Mouse (Mus musculus): ENCODE measurements around the gene Rcvrn. TPM values are rescaled to one million over a fixed set of nuclear protein-coding genes. Genes with fewer than 3 reads are reported as not detected.

Rcvrn gene
- 1 to 10 TPM; 1.1 TPM for total RNA-seq (2021)

DNA sequence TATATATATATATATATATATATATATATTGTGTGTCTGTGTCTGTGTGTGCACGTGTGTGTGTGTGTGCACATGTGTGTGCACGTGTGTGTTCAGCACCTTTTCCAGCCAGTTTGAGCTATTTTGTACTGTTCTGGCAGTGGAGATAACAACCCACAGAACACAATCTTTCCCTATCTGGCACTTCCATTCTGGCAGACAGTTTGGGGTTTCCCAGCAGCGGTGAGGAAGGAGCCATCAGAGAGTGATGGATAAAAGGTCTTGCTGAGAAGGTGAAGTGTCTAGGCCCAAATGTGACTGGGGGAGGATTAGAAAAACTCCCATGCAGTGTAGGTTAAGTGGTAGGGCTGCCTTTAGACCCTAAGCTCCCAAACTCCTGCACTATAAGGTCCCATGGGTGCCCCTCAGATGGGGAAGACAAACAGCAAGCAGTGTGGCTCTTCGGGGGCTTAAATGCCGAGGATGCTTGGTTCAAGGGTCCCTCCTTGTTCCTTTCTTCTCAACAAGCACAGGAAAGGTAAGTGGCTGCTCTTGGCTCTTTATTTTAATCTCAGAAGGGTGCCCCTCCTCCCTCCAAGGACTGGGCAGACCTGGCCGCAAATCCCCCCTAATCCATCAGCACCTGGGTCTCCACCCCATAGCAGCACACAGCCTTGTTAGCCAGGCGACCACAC is at the start of gene Rcvrn:
Rcvrn (plus strand) TSS at position 624 of the 674 bp plus-strand sequence.
- DNase-seq (ENCODE audit: low spot score in 2 of 2), result no peak
- intact Hi-C loops (cut with DNase I), result no loop called here

GRCm38 (mm10) chr11:67647745-67648144 is 47.4 kb upstream of the Rcvrn start:
- DNase-seq (ENCODE audit: low spot score in 2 of 2), result peak; percentile 74 to 77
- intact Hi-C loops (cut with DNase I), result loop anchor here (2.0 to 10.0 kb wide), 4 partner anchors 45 to 533 kb away; no protein-coding TSS in a partner anchor

DNA sequence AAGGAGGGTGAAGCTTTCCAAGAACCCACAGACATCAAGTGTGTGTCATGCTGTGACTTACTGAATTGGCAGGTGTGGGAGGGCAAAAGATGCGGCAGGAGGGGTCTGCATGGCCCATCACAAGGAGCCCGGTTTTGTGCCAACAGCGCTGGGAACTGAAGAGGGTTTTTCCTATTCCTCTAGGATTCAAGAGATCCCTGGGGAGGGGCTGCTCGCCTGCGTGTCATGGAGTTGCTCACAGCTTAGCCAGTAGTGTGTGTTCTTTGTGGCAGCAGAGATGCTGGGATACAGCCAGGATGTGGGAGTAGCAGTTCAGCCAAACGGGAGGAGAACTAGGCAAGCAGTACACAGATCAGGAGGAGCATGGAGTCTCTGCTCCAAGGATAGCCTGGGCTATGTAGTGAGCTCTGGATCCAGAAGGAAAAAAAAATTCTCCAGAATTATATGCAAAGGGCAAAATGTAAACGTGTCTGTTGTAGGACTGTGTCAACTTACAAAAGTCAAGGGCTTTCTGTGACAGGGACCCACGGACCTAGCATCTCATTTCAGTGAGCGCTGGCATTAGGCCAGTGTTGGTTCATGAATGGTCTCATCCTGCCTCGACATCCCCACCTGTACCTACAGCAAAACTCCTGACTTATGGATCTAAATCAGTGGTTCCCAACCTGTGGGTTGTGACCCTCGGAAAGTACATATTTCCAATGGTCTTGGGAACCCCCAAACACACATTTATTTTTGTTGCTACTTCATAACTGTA is 46.3 kb upstream of the Rcvrn start:
- peak; percentile 64 to 90 for DNase-seq (ENCODE audit: low spot score in 2 of 2)
- intact Hi-C loops (cut with DNase I), result loop anchor here (2.0 to 10.0 kb wide), 4 partner anchors 47 to 534 kb away; no protein-coding TSS in a partner anchor

DNA sequence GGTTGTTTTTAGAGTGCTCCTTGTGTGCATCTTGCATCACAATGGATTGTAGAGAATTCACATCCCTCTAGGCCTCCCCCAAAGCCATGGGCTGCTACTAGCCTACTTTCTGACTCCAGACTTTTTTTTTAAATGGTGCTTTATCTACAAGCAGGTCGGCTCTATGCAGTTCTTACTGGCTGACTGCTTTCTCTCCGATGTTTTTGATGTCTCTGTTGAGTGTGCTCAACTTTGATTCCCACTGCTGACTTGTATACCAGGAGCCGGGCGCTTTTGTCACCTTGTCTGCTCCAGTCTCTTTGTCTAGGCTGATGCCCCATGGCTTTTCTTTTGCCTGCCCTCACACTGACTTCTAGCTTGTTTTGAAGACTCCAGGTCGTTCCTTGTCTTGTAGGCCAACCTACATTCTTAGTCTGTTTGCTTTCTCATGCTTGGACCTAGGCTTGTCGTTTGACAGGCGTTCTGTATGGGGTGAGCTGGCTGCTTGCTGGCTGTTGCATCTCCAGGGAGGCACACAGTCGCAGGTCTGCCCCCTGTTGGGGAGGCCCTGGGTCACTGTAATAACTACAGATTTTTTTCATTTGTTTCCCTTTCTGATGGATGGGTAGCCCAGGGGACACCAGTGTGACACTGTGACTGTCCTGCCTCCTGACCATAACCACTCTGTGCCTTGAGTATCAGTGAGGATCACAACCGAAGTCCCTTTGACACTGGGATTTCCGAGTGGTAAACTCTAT is 45.0 kb upstream of the Rcvrn start:
- intact Hi-C loops (cut with DNase I), result loop anchor here (2.0 to 10.0 kb wide), 6 partner anchors 48 to 535 kb away; no protein-coding TSS in a partner anchor
- no peak for DNase-seq (ENCODE audit: low spot score in 2 of 2)

GRCm38 (mm10) chr11:67651731-67652130 is 43.4 kb upstream of the Rcvrn start:
- intact Hi-C loops (cut with DNase I), result loop anchor here (2.0 to 5.0 kb wide), 3 partner anchors 25 to 219 kb away; no protein-coding TSS in a partner anchor
- no peak for DNase-seq (ENCODE audit: low spot score in 2 of 2)

DNA sequence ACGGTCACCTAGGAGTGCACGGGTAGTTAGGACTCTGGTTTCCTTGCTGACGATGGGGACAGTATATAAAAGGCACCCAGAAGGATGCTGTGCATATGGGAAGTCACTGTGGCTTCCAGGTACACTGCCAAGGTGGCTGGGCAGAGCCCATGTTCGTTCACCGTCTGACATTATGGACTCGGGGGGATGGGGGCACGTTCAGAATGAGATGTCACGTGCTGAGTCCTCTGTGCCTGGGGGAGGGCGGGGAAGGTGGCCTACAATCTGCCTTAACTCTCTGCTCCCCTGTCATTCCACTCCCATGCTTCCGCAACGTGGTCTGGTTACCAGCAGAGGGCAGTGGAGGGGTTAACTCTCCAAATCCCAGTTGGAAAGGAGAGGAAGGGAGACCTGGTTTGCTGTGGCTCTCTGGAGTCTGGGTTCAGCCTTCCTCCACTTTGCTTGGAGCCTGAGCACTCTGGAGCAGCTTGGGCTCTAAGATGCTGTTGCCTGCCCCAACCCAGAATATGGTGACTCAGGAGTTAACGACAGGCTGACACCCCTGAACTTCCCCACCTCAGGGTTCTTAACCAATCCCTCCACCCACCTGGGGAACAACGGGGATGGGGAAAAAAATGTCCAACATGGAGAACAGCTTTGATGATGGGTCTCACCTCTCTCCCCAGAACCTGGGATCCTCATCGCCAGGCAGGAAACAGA is 42.8 kb upstream of the Rcvrn start:
- DNase-seq (ENCODE audit: low spot score in 2 of 2), result peak in 1 of 2 experiments; percentile 66
- intact Hi-C loops (cut with DNase I), result loop anchor here (2.0 to 5.0 kb wide), 3 partner anchors 24 to 220 kb away; no protein-coding TSS in a partner anchor

GRCm38 (mm10) chr11:67652893-67653255 is 42.3 kb upstream of the Rcvrn start:
- DNase-seq (ENCODE audit: low spot score in 2 of 2), result no peak
- intact Hi-C loops (cut with DNase I), result loop anchor here (2.0 to 5.0 kb wide), 3 partner anchors 24 to 221 kb away; no protein-coding TSS in a partner anchor

GRCm38 (mm10) chr11:67653521-67654090 is 41.5 kb upstream of the Rcvrn start:
- intact Hi-C loops (cut with DNase I), result loop anchor here (2.0 to 5.0 kb wide), 3 partner anchors 23 to 221 kb away; no protein-coding TSS in a partner anchor
- DNase-seq (ENCODE audit: low spot score in 2 of 2), result no peak

DNA sequence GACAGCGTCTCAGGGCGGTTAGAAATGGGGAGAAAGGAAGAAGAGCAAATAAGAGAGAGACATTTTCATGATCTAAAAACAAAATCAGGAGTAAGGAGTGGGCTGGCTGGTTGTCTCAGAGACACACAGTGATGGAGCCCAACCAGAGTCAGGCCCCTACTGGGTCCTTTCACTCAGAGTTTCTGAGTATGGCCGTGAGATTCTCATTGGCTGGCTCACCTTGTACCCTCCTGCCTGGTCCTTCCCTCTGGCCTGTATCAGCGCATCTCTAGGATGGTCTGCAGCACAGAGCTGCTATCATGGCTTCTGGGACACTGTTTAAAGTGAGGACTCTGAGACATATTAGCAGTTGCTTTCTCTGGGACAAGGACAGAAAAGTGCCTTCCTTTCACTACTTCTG is 40.6 kb upstream of the Rcvrn start:
- intact Hi-C loops (cut with DNase I), result loop anchor here (5.0 kb wide), 2 partner anchors 127 to 222 kb away; no protein-coding TSS in a partner anchor
- no peak for DNase-seq (ENCODE audit: low spot score in 2 of 2)

DNA sequence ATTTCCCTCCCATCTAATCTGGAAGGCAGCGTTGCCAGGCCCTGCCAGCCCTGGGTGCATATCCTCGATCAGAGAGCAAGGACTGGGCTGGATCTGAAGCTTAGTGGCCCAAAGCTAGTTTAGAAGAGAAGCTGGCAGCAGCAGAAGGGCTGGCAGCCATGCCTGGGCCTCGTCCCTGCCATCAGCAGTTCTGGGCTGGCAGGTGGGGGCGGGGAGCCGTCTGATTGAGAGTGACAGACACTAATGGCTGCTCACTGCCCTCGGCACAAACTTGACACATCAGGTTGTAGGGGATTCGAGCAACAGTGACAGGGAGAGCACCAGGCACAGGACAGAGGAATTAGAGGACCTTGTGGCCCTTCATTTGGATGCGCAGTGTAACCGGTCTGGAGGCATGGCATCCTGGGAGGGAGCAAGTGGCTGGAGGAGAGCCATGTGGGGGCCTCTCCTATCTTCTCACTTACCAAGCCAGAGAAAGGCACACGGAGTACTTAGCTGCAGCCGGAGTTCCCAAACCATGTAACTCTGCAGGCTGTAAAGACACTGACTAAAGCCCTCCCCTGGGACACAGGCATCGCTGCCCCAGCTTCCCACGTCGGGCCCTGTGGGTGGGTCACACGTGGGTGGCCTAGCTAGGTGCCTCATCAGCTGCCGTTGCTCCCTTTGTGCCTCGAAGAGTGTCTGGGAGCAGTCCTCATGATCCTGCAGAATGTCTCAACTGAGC is 39.7 kb upstream of the Rcvrn start:
- DNase-seq (ENCODE audit: low spot score in 2 of 2), result no peak
- intact Hi-C loops (cut with DNase I), result no loop called here

- intact Hi-C loops (cut with DNase I), result no loop called here
These were observed 38.8 kb upstream of the Rcvrn start for GRCm38 (mm10) chr11:67656366-67656765.

DNA sequence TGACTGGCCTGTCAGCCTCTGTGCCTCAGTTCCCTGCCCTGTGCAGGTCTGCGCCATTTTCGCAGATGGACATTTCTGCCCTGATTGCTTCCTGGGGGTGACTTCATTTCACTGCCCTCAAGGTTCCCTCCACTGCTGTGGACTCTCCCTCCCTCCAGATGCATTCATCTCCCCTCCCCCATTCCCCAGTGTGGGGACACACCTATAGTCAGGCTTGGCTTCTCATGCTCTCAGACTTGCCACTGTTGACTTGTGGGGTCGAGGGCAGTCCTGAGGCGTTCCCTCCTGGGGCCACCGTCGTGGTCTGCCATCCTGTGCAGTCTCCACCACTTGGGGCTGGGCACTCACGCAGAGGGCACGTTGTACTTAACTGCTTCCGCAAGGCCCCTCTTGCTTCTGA is 38.3 kb upstream of the Rcvrn start:
- intact Hi-C loops (cut with DNase I), result no loop called here

More at GRCm38 (mm10) chr11:67656366-67656765, 38.8 kb upstream of the Rcvrn start:
- no peak for DNase-seq (ENCODE audit: low spot score in 2 of 2)

DNA sequence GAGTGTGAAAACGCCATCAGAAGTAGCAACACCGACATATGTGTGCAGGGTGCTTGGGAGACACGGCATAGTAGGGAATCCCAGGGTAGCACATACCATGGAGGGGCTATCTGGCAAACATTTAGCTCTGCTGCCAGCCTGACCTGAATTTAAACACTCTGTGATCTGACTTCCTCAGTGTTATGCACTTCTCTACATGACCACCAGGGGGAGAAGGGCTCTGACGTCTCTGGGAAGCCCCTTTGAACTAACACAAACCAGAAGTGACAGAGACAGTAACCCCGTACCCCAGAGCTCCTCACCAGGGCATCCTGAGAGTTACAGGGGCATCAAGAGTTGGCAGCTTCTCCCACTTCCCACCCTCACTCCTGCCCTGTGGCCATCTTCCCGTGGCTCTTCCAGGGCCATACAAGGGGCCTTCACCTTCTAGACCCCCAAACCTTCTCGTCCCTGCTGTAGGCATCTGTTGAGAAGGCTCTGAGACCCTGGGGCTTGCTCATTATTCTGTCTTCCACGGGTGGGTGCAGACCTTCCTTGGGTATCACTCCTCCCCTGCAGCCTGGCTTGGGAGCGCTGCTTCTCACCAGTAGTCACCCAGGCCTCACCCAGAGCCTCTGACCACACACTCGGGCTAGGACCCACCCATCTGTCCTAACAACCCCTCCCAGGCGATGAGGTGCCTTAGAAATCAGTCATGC is 37.3 kb upstream of the Rcvrn start:
- intact Hi-C loops (cut with DNase I), result no loop called here
- no peak for DNase-seq (ENCODE audit: low spot score in 2 of 2)

More for the DNA sequence above, 38.3 kb upstream of the Rcvrn start:
- DNase-seq (ENCODE audit: low spot score in 2 of 2), result no peak

DNA sequence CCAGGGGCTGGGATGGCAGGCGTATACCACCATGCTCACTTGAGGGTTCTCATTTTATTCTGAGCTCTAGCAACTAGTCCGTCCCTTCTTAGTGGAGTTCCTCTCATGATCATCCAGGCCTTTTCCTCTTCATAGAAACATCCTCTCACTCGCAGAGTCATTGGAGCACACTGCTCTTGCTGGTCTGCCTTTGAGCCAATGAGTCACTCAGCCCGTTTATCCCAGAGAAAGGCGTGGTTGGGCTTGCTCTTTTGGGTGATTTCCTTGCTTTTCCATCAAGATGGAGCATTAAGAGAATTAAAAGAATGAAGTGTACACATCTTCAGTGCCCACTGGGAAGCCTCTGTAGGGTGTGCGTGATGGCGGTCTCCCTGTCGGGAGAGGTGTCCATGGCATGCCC is 33.7 kb upstream of the Rcvrn start:
- DNase-seq (ENCODE audit: low spot score in 2 of 2), result no peak
- intact Hi-C loops (cut with DNase I), result no loop called here

GRCm38 (mm10) chr11:67663437-67663836 is 31.7 kb upstream of the Rcvrn start:
- intact Hi-C loops (cut with DNase I), result no loop called here
- no peak for DNase-seq (ENCODE audit: low spot score in 2 of 2)

- DNase-seq (ENCODE audit: low spot score in 2 of 2), result peak; percentile 64 to 91
- intact Hi-C loops (cut with DNase I), result no loop called here
These were observed 30.9 kb upstream of the Rcvrn start for GRCm38 (mm10) chr11:67664261-67664660.

- intact Hi-C loops (cut with DNase I), result loop anchor here (5.0 kb wide), 1 partner anchor 63 kb away; no protein-coding TSS in a partner anchor
These were observed 30.2 kb upstream of the Rcvrn start for GRCm38 (mm10) chr11:67664918-67665317.

More at GRCm38 (mm10) chr11:67664918-67665317, 30.2 kb upstream of the Rcvrn start:
- DNase-seq (ENCODE audit: low spot score in 2 of 2), result peak; percentile 61 to 88
